Mouse (Mus musculus) layer of hippocampus, postnatal 10 days (tissue): ENCODE results near the gene Wdr59. TPM values are rescaled to one million over a fixed set of nuclear protein-coding genes. Genes with fewer than 3 reads are reported as not detected.

ENCODE experiments used
- DNase-seq, 2 experiments: peaks; one replicate each; pipeline ENCODE4 v3.0.0; 2021; ENCODE audit warnings: low spot score in 2 of 2
- total RNA-seq, 2 experiments: library from RNA; stranded (reverse); gene quantifications; 2 replicates each; pipeline ENCODE4 v1.2.3; 2021

The Wdr59 gene
- total RNA-seq, 2 experiments from 2014 or later: 25.4 to 28.8 TPM

DNA sequence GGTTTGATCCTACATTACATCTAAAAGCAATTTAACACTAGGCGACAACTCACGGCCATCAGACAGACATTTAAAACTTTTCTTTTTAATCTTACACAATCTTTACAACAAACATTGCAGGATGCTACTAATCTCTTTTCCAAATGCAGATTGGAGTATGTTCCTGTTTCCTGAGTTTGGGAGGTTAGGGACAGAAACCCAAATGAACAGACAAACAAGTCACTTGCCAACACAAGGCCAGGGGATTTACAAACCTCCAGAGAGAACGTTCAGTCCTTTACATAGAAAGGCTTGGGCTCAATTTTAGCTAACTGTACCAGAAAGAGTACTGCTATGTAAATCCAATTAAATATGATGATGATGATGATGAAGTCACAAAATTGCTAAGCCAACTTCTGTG lies 28.7 kb downstream of the Wdr59 start:
- no peak for DNase-seq

- DNase-seq: no peak
These were observed 29.4 kb downstream of the Wdr59 start for GRCm38 (mm10) chr8:111492508-111492907.

GRCm38 (mm10) chr8:111491191-111491590 lies 30.7 kb downstream of the Wdr59 start:
- DNase-seq: no peak

- no peak for DNase-seq
These were observed 31.8 kb downstream of the Wdr59 start for GRCm38 (mm10) chr8:111490034-111490591.

- no peak for DNase-seq
These were observed 41.2 kb downstream of the Wdr59 start for GRCm38 (mm10) chr8:111480691-111481090.

- DNase-seq: no peak
These were observed 44.0 kb downstream of the Wdr59 start for GRCm38 (mm10) chr8:111477761-111478465.

DNA sequence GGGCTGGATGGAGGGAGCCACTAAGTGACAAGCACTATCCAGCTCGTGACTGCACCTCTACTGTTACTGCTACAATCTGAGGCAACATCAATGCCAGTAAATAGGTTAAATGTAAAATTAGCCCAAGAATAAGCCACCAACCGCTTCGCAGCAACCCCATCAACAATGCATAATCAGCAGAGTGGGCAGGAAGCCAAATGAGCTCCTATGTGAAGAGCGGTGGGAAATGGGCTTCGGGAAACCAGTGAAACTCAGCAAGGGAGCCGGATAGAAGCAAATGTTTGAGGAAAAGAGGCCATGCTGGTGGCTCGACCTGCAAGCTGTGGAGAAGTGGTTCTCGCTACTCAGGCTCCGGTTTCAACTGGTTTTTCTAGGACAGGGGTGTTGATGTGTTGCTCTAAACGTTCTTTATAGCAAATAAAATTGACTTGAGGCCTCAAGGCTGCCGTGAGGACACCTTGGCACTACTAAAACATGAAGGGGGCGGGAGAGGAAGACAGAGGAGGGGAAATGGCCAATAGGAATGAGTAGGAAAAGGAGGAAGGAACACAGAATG lies 50.3 kb downstream of the Wdr59 start:
- no peak for DNase-seq

GRCm38 (mm10) chr8:111469013-111469412 lies 52.9 kb downstream of the Wdr59 start:
- peak in 1 of 2 experiments; percentile 12 for DNase-seq

GRCm38 (mm10) chr8:111465341-111465740 lies 56.6 kb downstream of the Wdr59 start:
- no peak for DNase-seq

GRCm38 (mm10) chr8:111464526-111464925 lies 57.4 kb downstream of the Wdr59 start:
- no peak for DNase-seq

GRCm38 (mm10) chr8:111449671-111450070 lies 72.2 kb downstream of the Wdr59 start:
- no peak for DNase-seq

DNA sequence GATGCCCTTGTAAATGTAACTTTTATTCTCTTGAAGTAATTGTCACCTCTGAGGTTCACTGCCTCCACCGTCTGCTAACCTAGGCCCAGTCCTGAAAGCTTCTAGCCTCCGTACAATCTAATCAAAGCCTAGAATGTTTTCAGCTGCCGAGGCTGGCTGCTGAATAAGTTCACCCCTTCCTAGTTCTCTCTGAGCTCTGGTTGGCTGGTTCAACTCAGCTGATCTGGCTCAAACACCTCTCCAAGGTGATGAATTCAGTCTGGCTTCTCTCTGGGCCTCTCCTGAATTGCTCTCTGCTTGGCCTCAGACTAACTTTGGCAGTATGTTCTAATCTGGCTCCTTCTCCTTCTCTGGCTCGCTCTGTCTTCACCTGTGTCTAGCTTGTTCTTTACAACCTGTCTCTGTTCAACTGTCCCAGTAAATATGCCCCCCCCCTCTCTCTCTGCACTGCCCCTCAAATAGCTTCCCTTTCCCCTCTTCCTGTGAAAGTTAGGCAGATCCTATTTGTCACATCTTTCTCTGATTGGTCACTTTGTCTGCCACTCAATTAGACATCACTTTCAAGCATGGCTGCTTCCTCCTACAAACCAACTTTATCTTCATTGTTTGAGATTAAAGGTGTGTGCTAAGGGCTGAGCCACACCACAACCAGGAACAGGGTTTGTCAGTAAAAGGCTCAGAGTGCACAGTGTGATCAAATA lies 75.8 kb downstream of the Wdr59 start:
- DNase-seq: no peak

DNA sequence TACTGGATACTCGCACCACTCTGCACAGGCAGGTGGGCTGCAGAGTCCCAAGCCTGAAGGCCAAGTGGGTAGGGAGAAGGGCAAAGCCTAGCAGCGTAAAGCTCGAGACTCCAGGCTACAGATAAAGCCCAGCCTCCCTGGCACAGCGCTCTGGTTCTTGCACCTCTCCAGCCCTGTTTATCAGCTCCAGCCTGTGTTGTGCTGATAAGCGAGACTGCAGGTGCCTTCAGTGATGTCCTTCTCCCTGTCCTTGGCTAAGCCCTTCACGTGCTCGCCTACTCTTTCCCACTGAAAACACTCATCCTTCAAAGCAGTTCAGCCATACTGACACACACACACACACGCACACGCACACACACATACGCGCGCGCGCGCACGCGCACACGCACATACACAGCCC lies 76.3 kb downstream of the Wdr59 start:
- DNase-seq: no peak

GRCm38 (mm10) chr8:111444245-111444644 lies 77.6 kb downstream of the Wdr59 start:
- DNase-seq: no peak

DNA sequence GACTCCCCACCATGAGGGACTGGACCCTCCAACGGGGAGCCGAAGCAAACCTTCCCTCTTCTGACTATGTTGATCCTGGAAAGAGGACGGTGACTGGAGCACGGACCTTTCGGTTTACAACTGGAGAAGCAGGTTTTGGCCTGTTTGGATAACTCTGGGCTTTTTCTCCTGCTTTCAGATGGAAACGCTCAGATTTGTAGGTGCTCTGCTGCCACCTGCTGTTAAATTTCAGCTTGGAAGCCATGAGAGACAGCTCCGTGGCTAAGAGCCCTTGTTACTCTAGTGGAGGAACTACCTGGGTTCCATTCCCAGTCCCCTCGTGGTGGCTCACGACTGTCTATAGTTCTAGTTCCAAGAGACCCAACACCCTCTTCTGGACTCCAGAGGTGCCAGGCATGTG lies 82.7 kb downstream of the Wdr59 start:
- peak; percentile 84 to 88 for DNase-seq

DNA sequence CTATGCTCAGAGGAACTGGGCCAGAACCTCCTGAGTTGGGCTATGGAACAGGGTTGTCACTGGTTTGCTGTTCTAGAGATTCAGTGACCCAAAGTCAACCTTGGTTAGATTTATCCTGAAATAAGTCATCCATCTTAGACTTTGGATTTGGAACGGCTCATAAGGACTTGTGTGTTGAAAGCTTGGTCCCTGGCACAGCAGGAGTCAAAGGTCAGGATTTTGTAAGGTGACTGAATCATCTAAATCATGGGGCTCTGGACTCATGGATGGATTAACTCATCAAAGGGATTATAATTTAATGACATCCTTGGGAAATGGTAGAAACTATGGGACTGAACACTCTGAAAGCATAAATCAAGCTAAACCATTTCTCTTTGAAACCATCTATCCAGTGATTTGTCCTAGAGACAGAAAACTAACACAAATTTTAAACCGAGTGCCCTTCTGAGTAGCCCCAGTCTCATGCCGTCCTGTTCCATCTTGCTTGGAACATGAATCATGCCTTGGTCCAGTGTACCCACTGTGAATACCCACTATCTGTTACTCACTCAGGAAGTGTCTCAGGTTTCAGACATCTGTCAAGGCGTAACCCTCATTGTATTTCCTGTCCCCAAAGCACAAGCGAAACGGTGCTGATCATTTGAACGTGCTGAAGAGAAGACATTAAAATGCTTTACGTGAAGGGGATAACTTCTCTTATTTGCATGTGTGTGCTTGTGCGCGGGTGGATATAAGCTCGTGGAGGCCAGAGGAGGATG lies 86.6 kb downstream of the Wdr59 start:
- no peak for DNase-seq

GRCm38 (mm10) chr8:111424646-111425045 lies 97.2 kb downstream of the Wdr59 start:
- peak; percentile 32 to 43 for DNase-seq

GRCm38 (mm10) chr8:111424181-111424580 lies 97.7 kb downstream of the Wdr59 start:
- no peak for DNase-seq

DNA sequence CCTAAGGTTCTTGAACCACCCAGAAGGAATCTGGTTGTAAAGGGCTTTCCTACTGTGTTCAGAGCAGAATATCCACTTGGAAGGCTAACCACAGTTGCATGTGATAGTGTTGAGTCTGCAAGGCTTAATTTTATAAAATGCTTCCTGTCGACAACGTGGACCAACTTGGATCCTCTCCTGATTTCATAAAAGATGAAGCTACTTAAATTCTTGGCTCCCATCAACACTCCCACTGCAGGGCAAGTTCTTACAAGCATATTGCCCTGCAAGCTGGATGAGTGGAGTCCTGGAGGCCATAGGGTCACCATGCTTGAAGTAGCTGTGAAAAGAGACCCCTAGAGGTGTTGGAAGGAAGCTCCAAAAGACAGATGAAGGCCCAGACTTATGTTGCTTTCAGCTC lies 99.3 kb downstream of the Wdr59 start:
- no peak for DNase-seq

GRCm38 (mm10) chr8:111419171-111419570 lies 102.7 kb downstream of the Wdr59 start:
- no peak for DNase-seq

DNA sequence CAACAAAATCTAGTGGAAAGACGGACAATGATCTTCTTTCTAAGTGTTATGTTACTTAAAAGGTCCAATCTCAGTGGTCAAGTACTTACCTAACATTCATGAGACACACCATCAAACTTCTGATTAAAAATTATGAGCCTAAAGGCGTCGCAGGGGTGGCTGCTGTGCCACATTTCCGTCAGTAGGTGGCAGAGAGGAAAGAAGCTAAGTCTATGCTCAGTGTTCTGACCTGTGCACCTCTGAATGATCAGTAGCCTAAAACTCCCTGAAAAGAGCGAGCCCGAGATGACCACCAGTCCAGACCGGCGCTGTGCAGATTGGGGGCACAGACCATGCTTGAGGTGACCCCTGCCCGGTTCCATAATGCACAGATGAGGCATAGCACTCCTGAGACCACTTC lies 103.3 kb downstream of the Wdr59 start:
- peak in 1 of 2 experiments; percentile 19 for DNase-seq
